Mouse (Mus musculus): ENCODE results near the gene Gimap8. TPM values are rescaled to one million over a fixed set of nuclear protein-coding genes. Genes with fewer than 3 reads are reported as not detected.

Gene Gimap8
- total and polyA plus RNA-seq, 3 experiments: not detected

GRCm38 (mm10) chr6:48677492-48678345, 30.7 kb downstream of the Gimap8 start:
- no peak for DNase-seq (ENCODE audit: low read depth, low spot score)
- no peaks in the 10 kb centered on the region; a peak in 1 of 4 replicates for H3K36me3 ChIP-seq (ENCODE audit: control insufficient read depth in 1 of 2, insufficient read depth in 2 of 2, low read length in 2 of 2)
- TF ChIP-seq RCOR1 (IDR thresholded peaks at IDR 0.05; ENCODE audit: low read depth, low read length) (no peak), POLR2A (IDR thresholded peaks at IDR 0.05; ENCODE audit: control insufficient read depth in 1 of 2, insufficient read depth in 1 of 2, low read depth in 1 of 2, low read length in 2 of 2, poor library complexity in 1 of 2) (no peak)
- no peak overlapping the region for H3K9ac ChIP-seq (ENCODE audit: control insufficient read depth, low read depth, low read length, poor library complexity, severe bottlenecking)
- H3K4me3 ChIP-seq (ENCODE audit: control insufficient read depth in 1 of 2, insufficient read depth in 1 of 2, low read depth in 2 of 2, low read length in 2 of 2): no peak overlapping the region
- no peaks in the 10 kb centered on the region for H3K27me3 ChIP-seq (ENCODE audit: control insufficient read depth in 1 of 2, insufficient read depth in 2 of 2, low read length in 2 of 2)
- 0 out of 2 replicates have a peak, but pooled peaks cover 2% of the 10 kb centered on the region for H3K79me2 ChIP-seq (ENCODE audit: control insufficient read depth, insufficient read depth, low read length, poor library complexity)
- no peaks in the 10 kb centered on the region for H3K9me3 ChIP-seq (replicated peaks; ENCODE audit: insufficient read depth, low read length)
- no peak overlapping the region for H3K27ac ChIP-seq (ENCODE audit: control insufficient read depth, low read depth, low read length)
- no peaks in the 10 kb centered on the region for H3K4me1 ChIP-seq (ENCODE audit: control insufficient read depth in 1 of 2, insufficient read depth in 2 of 2, low read length in 2 of 2)

GRCm38 (mm10) chr6:48678391-48678790, 31.4 kb downstream of the Gimap8 start:
- no peaks in the 10 kb centered on the region for H3K9me3 ChIP-seq (replicated peaks; ENCODE audit: insufficient read depth, low read length)
- H3K27ac ChIP-seq (ENCODE audit: control insufficient read depth, low read depth, low read length): no peak overlapping the region
- H3K4me1 ChIP-seq (ENCODE audit: control insufficient read depth in 1 of 2, insufficient read depth in 2 of 2, low read length in 2 of 2): no peaks in the 10 kb centered on the region
- 0 out of 2 replicates have a peak, but pooled peaks cover 2% of the 10 kb centered on the region for H3K79me2 ChIP-seq (ENCODE audit: control insufficient read depth, insufficient read depth, low read length, poor library complexity)
- H3K4me3 ChIP-seq (ENCODE audit: control insufficient read depth in 1 of 2, insufficient read depth in 1 of 2, low read depth in 2 of 2, low read length in 2 of 2): no peak overlapping the region
- H3K9ac ChIP-seq (ENCODE audit: control insufficient read depth, low read depth, low read length, poor library complexity, severe bottlenecking): no peak overlapping the region
- TF ChIP-seq HCFC1 (IDR thresholded peaks at IDR 0.05; ENCODE audit: low read depth, low read length) (no peak), KAT2A (conservative IDR thresholded peaks at IDR 0.05; ENCODE audit: low read depth, low read length) (no peak), TAL1 (IDR thresholded peaks at IDR 0.05; ENCODE audit: low read length) (no peak), POLR2AphosphoS2 (IDR thresholded peaks at IDR 0.05; ENCODE audit: low read length) (no peak), RAD21 (IDR thresholded peaks at IDR 0.05; ENCODE audit: low read depth, low read length) (no peak), MAFK (IDR thresholded peaks at IDR 0.05; ENCODE audit: borderline replicate concordance, low read depth, low read length) (no peak), POLR2A (IDR thresholded peaks at IDR 0.05; ENCODE audit: control insufficient read depth in 1 of 2, insufficient read depth in 1 of 2, low read depth in 1 of 2, low read length in 2 of 2, poor library complexity in 1 of 2) (no peak), USF1 (IDR thresholded peaks at IDR 0.05; ENCODE audit: low read depth, low read length) (no peak), ZC3H11A (IDR thresholded peaks at IDR 0.05; ENCODE audit: low read depth, low read length) (no peak), MYC (IDR thresholded peaks at IDR 0.05; ENCODE audit: low read depth, low read length) (no peak), GATA1 (IDR thresholded peaks at IDR 0.05; ENCODE audit: low read depth, low read length) (no peak)
- no peaks in the 10 kb centered on the region; a peak in 1 of 4 replicates for H3K36me3 ChIP-seq (ENCODE audit: control insufficient read depth in 1 of 2, insufficient read depth in 2 of 2, low read length in 2 of 2)
- no peak for DNase-seq (ENCODE audit: low read depth, low spot score)
- H3K27me3 ChIP-seq (ENCODE audit: control insufficient read depth in 1 of 2, insufficient read depth in 2 of 2, low read length in 2 of 2): no peaks in the 10 kb centered on the region

- 0 out of 2 replicates have a peak, but pooled peaks cover 2% of the 10 kb centered on the region for H3K79me2 ChIP-seq (ENCODE audit: control insufficient read depth, insufficient read depth, low read length, poor library complexity)
- DNase-seq (ENCODE audit: low read depth, low spot score): no peak
- no peak overlapping the region for H3K9ac ChIP-seq (ENCODE audit: control insufficient read depth, low read depth, low read length, poor library complexity, severe bottlenecking)
- TF ChIP-seq MXI1 (IDR thresholded peaks at IDR 0.05; ENCODE audit: low read depth, low read length) (no peak), POLR2AphosphoS5 (IDR thresholded peaks at IDR 0.05; ENCODE audit: borderline replicate concordance, low read depth, low read length) (no peak), MEF2A (IDR thresholded peaks at IDR 0.05; ENCODE audit: extremely low read depth, insufficient replicate concordance, low read depth, low read length, poor library complexity, severe bottlenecking) (no peak), TCF12 (IDR thresholded peaks at IDR 0.05; ENCODE audit: low read depth, low read length) (no peak)
- no peaks in the 10 kb centered on the region for H3K27me3 ChIP-seq (ENCODE audit: control insufficient read depth in 1 of 2, insufficient read depth in 2 of 2, low read length in 2 of 2)
- H3K4me3 ChIP-seq (ENCODE audit: control insufficient read depth in 1 of 2, insufficient read depth in 1 of 2, low read depth in 2 of 2, low read length in 2 of 2): no peak overlapping the region
- H3K4me1 ChIP-seq (ENCODE audit: control insufficient read depth in 1 of 2, insufficient read depth in 2 of 2, low read length in 2 of 2): no peaks in the 10 kb centered on the region
- H3K9me3 ChIP-seq (replicated peaks; ENCODE audit: insufficient read depth, low read length): no peaks in the 10 kb centered on the region
- H3K36me3 ChIP-seq (ENCODE audit: control insufficient read depth in 1 of 2, insufficient read depth in 2 of 2, low read length in 2 of 2): no peaks in the 10 kb centered on the region; a peak in 1 of 4 replicates
- no peak overlapping the region for H3K27ac ChIP-seq (ENCODE audit: control insufficient read depth, low read depth, low read length)
Observed at GRCm38 (mm10) chr6:48679701-48680100, 32.7 kb downstream of the Gimap8 start.
